Mouse (Mus musculus) liver, postnatal 0 days (tissue): Measurements from ENCODE around the gene Frmpd1. TPM values are rescaled to one million over a fixed set of nuclear protein-coding genes. Genes with fewer than 3 reads are reported as not detected.
A peak's percentile ranks its signal among the peaks of the same experiment; 100 is the strongest.

ENCODE experiments used
- ATAC-seq: fragments of 200-750 bp; cut with Nextera tagmentation; 2 replicates; pipeline ENCODE4 v1.8.0; 2017; ENCODE audit warnings: mild to moderate bottlenecking, moderate library complexity
- DNase-seq: peaks from one replicate; pipeline ENCODE4 v3.0.0-alpha.2; 2016
- H3K27ac ChIP-seq: fragments of 300-500 bp; sonication (generic); 2 replicates; pipeline ENCODE4 v1.5.1; 2014; ENCODE audit warnings: antibody characterized with exemption, moderate library complexity, mild to moderate bottlenecking, low read depth
- H3K27me3 ChIP-seq: fragments of 300-500 bp; sonication (generic); 2 replicates; pipeline ENCODE4 v1.6.1; 2014; ENCODE audit warnings: low read length, control low read depth, mixed read lengths; ENCODE audit not compliant: insufficient read depth
- H3K36me3 ChIP-seq: fragments of 300-500 bp; sonication (generic); replicated peaks from 2 replicates; pipeline ENCODE4 v1.6.1; 2014; ENCODE audit warnings: mild to moderate bottlenecking, control low read depth, low read length, moderate library complexity, mixed read lengths; ENCODE audit not compliant: insufficient read depth
- H3K4me1 ChIP-seq: fragments of 300-500 bp; sonication (generic); 2 replicates; pipeline ENCODE4 v1.6.1; 2014; ENCODE audit warnings: antibody characterized with exemption, mild to moderate bottlenecking, control low read depth; ENCODE audit not compliant: insufficient read depth
- H3K4me2 ChIP-seq: fragments of 300-500 bp; sonication (generic); 2 replicates; pipeline ENCODE4 v1.6.1; 2014; ENCODE audit warnings: low read depth, mild to moderate bottlenecking, low read length, moderate library complexity, mixed read lengths
- H3K4me3 ChIP-seq: fragments of 300-500 bp; sonication (generic); 2 replicates; pipeline ENCODE4 v1.5.1; 2014; ENCODE audit warnings: low read depth, low read length
- H3K9ac ChIP-seq: fragments of 300-500 bp; sonication (generic); replicated peaks from 2 replicates; pipeline ENCODE4 v1.6.1; 2014; ENCODE audit warnings: mild to moderate bottlenecking, moderate library complexity
- H3K9me3 ChIP-seq: fragments of 300-500 bp; sonication (generic); 2 replicates; pipeline ENCODE4 v1.6.1; 2016; ENCODE audit warnings: mild to moderate bottlenecking, control low read depth, low read length, mixed read lengths
- CTCF ChIP-seq: sonication (generic); IDR thresholded peaks from 2 replicates; pipeline ENCODE4 v1.5.1; 2016; ENCODE audit warnings: antibody characterized with exemption, low read depth
- EP300 ChIP-seq: IDR thresholded peaks from 2 replicates; pipeline ENCODE4 v1.6.1; 2016; ENCODE audit warnings: antibody characterized with exemption, low read depth, mild to moderate bottlenecking
- WGBS: fragments of 180-500 bp; shearing (Covaris S2); extraction: QIAGEN DNeasy Blood & Tissue Kit; methylation state at CpG from one replicate; pipeline ENCODE4 v1.1.7; 2014; ENCODE audit not compliant: insufficient replicate concordance; 5-methylcytosine and 5-hydroxymethylcytosine counted together
- polyA plus RNA-seq: library from polyadenylated mRNA; unstranded; fragments of >200 nt; fragmentation: Nextera tagmentation; extraction: Ambion mirVana; gene quantifications from 2 replicates; pipeline ENCODE4 v1.2.1, GENCODE M21; 2015

The Frmpd1 gene
- polyA plus RNA-seq, 1 experiment from 2014 or later = 0.04 TPM

DNA sequence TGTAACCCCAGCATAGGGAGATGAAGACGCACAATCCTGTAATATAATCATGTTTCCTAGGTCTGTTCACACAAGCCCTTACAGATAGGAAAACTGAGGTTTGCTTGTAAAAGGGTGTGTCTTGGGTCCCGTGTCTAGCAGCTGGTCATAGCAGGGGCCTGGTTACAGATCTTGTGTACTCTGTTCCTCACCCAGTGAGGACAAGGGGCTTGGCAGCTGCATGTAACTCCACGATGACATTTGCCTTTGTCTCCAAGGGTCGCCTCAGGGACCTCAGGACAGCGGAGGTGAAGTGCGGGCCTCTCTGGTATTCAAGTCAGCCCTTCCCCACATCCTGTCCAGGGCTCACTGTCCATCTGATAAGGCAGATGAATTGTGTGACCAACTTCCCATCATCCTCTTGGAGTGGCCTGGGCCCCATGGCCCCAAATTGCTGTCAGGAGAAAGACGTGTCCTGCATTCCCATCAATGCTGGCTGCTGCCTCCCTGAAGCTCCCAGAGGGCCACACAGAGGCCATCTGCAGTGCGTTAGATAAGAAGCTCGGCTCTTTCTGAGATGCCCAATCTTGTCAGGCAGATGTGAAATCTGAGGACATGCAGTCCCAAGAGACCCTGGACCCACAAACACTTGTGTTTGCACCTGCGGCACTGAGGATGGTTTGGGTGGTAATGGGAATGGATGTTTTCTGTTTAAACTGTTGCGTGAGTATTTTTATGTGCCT is 27.8 kb downstream of the Frmpd1 start:
- no peaks in the 10 kb centered on the region for H3K4me1 ChIP-seq
- H3K9me3 ChIP-seq = no peaks in the 10 kb centered on the region
- no peak overlapping the region for H3K27ac ChIP-seq
- no peak overlapping the region for H3K4me2 ChIP-seq
- WGBS = 48% methylated on average over 11 of the region's 11 CpGs
- TF ChIP-seq CTCF (no peak), EP300 (peak; percentile 55; the same call in 1 of the 2 replicates)
- H3K36me3 ChIP-seq = no peaks in the 10 kb centered on the region
- peak; percentile 35; the same call in 1 of the 2 replicates for ATAC-seq
- no peak for DNase-seq
- H3K4me3 ChIP-seq = no peak overlapping the region
- H3K27me3 ChIP-seq = no peaks in the 10 kb centered on the region
- H3K9ac ChIP-seq = no peak overlapping the region

DNA sequence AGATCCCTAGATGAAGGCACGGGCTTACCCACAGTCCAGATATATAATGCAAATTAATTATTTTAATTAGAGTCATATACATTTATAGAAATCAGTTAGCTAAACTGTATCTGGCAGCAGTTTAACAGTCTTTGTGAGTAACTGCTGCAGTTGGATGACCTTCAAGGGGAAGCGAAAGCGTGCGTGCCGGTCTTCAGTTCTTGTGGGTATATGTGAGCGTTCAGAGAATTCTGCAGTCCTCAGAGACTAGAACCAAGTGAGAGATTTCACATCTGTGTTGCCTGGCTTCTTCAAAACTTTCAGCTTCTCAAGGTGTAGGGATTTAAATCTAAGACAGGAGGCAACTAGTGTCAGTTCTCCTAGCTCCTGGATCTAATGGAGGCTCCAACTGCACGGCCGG is 35.3 kb downstream of the Frmpd1 start:
- ATAC-seq = no peak
- no peak overlapping the region for H3K4me2 ChIP-seq
- 82% methylated on average over 8 of the region's 8 CpGs for WGBS
- TF ChIP-seq EP300 (no peak), CTCF (no peak)
- H3K36me3 ChIP-seq = no peaks in the 10 kb centered on the region
- no peak overlapping the region for H3K9ac ChIP-seq
- H3K4me1 ChIP-seq = no peaks in the 10 kb centered on the region
- H3K4me3 ChIP-seq = no peak overlapping the region
- DNase-seq = no peak
- H3K9me3 ChIP-seq = no peaks in the 10 kb centered on the region
- no peak overlapping the region for H3K27ac ChIP-seq
- no peaks in the 10 kb centered on the region for H3K27me3 ChIP-seq

DNA sequence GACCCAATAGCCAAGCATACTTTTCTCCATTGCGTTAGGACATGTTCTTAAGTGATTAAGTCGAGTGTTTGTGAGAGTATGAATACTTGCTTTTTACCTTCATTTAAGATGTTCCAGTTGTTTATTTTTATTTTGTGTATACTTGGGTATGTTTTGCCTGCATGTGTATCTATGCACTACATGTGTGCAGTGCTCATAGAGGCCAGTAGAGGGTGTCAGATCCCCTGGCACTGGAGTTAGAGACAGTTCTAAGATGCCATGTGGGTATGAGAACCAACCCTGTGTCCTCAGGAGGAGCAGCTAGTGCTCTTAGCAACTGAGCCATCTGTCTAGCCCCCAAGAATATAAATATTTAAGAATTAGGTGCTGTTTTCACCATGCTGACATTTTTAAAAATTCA is 37.7 kb downstream of the Frmpd1 start:
- Histone ChIP-seq H3K4me1 (no peaks in the 10 kb centered on the region), H3K27me3 (no peaks in the 10 kb centered on the region), H3K4me2 (no peak overlapping the region), H3K36me3 (no peaks in the 10 kb centered on the region), H3K4me3 (no peak overlapping the region), H3K27ac (no peak overlapping the region), H3K9me3 (no peaks in the 10 kb centered on the region), H3K9ac (no peak overlapping the region)
- DNase-seq = no peak
- WGBS = 82% methylated on average over 2 of the region's 2 CpGs
- TF ChIP-seq EP300 = no peak
- peak; percentile 38 for TF ChIP-seq CTCF
- ATAC-seq = no peak

DNA sequence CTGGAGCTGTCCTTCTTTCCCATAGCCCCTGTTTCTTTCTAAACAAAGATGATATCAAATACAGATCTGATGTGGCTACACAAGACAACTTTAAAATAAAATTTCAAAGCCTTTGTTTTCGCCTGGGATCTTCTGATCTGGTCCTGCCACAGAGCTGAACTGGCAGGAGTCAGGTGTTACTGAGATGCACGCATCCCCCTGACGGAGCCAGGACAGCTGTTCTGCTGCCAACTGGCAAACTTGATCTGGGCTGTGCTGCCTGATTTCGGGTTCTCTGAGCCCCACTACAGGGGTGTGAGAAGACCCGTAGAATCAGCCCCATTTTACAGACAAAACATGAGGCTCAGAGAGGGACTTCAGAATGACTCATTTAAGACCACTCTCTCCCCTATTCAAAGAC is 45.6 kb downstream of the Frmpd1 start:
- Histone ChIP-seq H3K27ac (no peak overlapping the region), H3K9ac (no peak overlapping the region), H3K4me3 (no peak overlapping the region), H3K4me2 (no peak overlapping the region), H3K36me3 (no peaks in the 10 kb centered on the region), H3K4me1 (no peaks in the 10 kb centered on the region), H3K9me3 (no peaks in the 10 kb centered on the region), H3K27me3 (no peaks in the 10 kb centered on the region)
- 74% methylated on average over 5 of the region's 5 CpGs for WGBS
- no peak for ATAC-seq
- no peak for TF ChIP-seq CTCF
- no peak for TF ChIP-seq EP300
- no peak for DNase-seq

DNA sequence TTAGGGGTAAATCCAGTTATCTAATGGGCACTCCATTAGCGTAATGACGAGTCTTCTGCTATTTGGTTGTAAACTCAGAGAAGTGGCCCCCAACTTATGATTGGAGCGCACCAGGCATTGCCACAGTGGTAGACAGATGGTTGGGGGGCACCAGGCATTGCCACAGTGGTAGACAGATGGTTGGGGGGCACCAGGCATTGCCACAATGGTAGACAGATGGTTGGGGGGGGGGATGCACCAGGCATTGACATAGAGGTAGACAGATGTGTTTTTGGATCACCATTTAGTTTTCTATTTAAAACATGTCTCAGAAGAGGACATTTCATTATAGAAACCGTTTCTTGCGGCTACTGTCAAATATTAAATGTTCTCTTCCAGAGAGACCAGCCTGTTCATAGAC is 53.6 kb downstream of the Frmpd1 start:
- ATAC-seq = no peak
- Histone ChIP-seq H3K4me3 (no peak overlapping the region), H3K27ac (no peak overlapping the region), H3K9ac (no peak overlapping the region), H3K36me3 (no peaks in the 10 kb centered on the region), H3K4me1 (no peaks in the 10 kb centered on the region), H3K9me3 (no peaks in the 10 kb centered on the region), H3K27me3 (no peaks in the 10 kb centered on the region), H3K4me2 (no peak overlapping the region)
- no peak for DNase-seq
- WGBS = 91% methylated on average over 5 of the region's 5 CpGs
- TF ChIP-seq EP300 = no peak
- TF ChIP-seq CTCF = no peak

DNA sequence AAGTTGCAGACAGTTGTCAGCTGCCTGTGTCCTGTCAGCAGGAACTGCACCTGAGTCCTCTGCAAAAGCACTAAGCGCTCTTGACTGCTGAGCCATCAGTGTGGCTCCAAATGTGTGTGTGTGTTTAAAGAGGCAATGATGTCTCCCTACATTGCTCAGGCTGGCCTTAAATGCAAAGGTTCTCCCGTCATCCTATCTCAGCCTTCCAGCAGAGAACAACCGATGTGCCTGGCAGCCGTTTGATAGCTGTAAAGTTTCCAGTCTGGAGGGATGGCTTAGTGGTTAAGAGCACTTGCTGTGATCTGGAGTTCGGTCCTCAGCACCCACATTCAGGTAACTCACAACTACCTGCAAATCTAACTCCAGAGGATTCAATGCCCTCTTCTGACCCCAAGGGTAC is 56.7 kb downstream of the Frmpd1 start:
- H3K4me2 ChIP-seq = no peak overlapping the region
- H3K36me3 ChIP-seq = no peaks in the 10 kb centered on the region
- no peaks in the 10 kb centered on the region for H3K4me1 ChIP-seq
- H3K27ac ChIP-seq = no peak overlapping the region
- ATAC-seq = no peak
- no peak overlapping the region for H3K9ac ChIP-seq
- TF ChIP-seq CTCF (no peak), EP300 (no peak)
- no peaks in the 10 kb centered on the region for H3K9me3 ChIP-seq
- 75% methylated on average over 5 of the region's 5 CpGs for WGBS
- H3K27me3 ChIP-seq = no peaks in the 10 kb centered on the region
- no peak overlapping the region for H3K4me3 ChIP-seq
- DNase-seq = no peak

DNA sequence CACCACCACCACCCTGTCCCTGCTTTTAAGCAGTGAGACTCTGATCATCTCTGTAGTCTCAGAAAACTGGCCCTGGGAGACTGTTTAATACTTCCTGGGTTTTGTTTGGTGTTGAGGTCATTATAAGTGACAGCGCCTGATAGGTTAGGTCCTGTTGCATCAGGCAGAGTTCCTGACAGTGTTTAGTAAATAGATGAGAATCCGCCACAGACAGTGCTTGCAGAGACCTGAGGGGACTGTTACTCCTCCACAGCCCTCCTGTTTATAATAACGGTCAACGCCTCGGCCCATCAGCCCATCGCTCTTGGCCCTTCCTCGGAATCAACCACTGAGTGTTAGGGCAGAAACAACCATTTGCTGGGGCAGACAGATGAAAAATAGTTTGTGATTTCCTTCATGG is 57.5 kb downstream of the Frmpd1 start:
- Histone ChIP-seq H3K4me3 (no peak overlapping the region), H3K9me3 (no peaks in the 10 kb centered on the region), H3K27me3 (no peaks in the 10 kb centered on the region), H3K9ac (no peak overlapping the region), H3K36me3 (no peaks in the 10 kb centered on the region), H3K4me2 (no peak overlapping the region), H3K4me1 (no peaks in the 10 kb centered on the region), H3K27ac (no peak overlapping the region)
- ATAC-seq (no peak), DNase-seq (no peak)
- TF ChIP-seq EP300 = no peak
- TF ChIP-seq CTCF = no peak
- WGBS = 79% methylated on average over 7 of the region's 7 CpGs
